Mouse (Mus musculus) retina, postnatal 1 day (tissue): ENCODE data around the gene Scaf8.
A peak's percentile ranks its signal among the peaks of the same experiment; 100 is the strongest.

Source experiments
- DNase-seq: peaks from one replicate; pipeline ENCODE4 v3.0.0-alpha.2; 2012

The Scaf8 gene

DNA sequence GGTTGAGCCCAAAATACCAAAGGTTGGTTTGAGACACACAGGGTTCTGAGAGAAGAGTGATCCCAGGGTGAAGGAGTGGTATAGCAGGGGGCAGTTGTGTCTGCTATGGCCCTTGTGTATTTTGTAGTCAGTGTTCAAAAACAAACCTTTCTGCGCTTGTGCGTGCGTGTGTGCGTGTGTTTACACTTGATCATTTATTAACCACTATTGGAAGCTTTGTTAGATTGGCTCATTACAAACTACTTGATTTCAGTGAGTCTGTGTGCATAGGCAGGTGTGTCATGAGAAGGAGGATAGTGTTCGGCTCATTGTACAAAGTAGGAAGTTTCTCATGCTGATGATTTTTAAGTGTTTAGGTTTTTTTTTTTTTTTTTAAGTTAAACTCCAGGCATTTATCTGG, 95.4 kb downstream of the Scaf8 start:
- DNase-seq, result no peak

DNA sequence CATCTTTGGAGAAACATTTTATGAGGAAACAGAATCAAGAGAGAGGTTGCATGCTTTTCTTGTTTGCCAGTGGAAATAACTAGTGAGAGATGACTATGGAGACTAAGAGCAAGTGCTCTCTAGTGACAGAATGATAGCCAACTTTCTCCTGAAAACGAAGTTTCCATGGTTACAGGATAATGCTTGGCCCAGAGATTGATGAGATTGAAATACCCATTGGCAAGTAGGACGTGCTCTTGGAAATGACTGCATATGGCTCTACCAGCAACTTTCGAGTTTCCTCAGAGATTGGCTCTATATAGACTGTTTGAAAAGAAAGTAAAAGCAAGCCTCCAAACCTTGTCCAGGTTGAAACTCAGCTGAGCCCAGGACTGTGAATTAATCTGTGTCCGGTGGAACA, 97.3 kb downstream of the Scaf8 start:
- DNase-seq, result no peak

DNA sequence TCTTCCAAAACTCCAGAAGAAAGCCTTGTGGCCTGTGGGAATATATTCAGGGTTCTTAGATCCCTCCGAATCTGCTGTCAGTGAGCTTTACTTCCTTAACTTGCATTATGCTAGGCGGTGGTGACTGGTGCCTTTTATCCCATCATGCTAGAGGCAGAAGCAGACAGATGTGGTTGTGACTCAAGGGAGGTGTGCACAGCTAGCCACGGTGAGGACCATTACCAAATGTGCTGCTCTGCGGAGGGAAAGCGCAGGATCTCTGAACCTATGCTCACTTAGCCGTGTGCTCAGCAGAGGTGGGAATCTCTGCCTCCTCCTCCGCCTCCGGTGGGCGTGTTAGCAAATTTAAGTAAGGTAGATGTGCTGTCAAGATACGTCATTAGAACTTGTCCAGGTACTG, 98.1 kb downstream of the Scaf8 start:
- no peak for DNase-seq

DNA sequence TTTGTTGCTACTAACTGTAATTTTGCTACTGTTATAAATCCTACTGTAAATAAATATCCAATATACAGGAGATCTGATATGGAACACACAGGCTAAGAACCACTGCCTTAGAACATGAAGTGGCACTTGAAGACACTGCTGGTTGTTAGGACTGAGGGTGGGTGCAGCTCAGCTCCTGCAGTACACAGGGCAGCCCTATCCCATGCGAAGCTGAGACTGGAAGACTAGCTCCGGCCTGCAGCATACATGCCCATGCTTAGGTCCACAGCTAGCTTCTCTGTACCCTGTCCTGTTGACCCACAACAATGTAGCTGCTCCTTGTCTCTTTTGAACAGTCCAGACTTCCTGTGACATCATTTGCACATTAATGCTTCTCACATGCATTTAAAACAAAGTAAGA, 100.1 kb downstream of the Scaf8 start:
- no peak for DNase-seq

DNA sequence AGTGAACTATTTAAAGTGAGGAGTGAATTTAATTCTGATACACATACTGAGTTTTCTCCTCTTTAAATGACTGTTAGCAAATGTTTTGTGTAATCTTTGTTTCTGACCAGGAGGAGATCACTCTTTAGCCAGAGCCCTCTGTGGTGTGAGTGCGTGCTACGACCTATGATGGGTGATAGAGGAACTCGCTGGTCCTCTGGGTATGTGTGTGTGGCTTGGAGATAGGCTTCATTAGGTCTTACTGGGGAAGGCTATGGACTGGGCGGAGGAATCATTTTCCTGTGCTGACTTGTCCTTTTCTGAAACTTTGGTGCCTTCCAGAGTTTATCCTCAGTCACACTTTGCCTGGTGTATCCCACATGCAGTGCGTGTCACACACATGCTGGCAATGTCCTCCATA, 102.3 kb downstream of the Scaf8 start:
- DNase-seq, result no peak

DNA sequence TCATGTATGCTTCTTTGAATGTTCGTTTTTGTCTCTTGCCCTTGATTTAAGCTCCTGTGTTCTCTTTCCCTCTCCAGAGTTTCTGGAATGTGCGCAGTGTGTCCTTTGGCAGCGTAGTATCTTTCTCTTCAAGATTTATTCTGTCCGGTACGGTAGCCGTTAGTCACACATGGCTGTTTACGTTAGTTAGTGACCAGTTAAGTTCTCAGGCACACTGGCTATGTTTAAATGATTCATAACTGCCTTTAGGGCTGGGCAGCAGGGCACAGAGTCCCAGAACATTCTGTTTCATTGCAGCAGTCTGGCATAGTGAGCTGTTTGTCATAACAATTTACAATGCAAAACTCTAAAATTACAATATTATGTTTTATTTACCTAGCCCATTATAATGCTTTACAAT, 103.6 kb downstream of the Scaf8 start:
- DNase-seq, result no peak

DNA sequence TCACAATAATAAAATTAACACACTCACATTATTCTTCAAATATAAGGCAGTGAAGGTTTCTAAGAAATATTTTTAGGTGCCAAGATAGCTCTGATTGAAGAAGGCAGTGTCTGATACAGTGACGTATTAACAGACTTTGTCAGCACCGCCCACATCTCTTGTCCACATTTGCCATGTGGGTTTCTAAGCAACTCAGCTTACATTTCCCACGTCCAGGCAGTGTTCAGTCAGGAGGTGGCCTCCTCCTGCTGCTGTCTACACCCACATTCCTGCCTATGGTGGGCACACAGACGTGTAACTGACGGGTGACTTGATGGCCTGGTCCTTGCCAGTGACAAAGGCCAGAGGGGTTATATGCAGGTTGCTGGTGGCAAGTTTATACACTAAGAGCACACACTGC, 104.1 kb downstream of the Scaf8 start:
- DNase-seq, result peak; percentile 44

DNA sequence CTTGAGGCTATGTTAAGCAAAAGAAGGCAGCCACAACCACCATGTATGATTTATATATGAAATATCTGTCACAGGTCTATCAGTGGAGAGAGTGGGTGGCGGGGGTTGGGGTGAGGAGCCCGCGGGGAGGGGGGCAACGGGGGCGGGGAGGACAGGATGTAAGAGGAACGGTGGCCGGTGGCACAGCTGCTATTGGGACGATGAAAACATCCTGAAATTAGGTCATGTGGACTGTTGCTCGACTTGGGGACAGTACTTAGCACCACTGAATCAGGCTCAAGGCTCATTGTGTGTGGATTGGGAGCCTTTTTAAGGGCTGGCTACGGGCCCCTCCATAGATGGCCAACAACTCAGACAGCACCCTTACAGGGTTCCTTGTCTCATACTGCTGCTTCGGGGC, 105.4 kb downstream of the Scaf8 start:
- DNase-seq, result peak; percentile 64

DNA sequence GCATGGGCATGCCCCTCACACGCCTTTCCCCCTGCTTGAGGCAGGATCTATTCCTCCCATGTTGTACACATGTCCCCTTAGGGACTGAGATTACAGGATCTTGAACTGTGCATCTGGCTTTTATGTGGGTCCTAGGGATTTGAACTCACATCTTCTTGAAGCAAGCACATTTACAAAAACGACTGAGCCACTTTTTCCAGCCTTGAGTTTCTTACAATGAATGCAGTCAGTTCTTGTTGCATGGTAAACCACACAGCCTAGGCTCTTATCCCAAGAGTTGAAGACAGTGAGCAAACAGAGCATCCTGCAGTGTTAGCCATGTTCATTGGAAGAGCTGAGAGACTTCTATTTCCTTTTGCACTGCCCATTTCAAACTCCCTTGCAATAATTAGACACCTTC, 108.3 kb downstream of the Scaf8 start:
- no peak for DNase-seq

DNA sequence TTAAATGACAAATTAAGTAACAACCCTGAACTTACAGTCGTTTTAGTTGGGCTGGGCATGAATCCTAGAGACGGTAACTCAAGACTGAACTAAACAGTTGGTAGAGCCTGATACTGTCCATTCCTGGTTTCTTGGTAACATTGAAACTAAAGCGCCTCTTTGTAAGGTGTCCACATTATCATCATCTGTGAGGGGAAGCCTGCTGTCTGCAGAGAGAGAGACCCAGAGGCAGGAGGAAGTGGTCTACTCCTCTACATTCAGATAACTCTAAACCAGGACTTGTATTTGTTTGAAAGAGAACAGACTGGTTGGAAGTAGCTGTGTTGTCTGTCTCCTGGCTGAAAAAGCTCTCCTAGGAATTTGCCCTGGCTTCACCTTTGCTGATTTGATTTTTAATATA, 108.9 kb downstream of the Scaf8 start:
- no peak for DNase-seq

DNA sequence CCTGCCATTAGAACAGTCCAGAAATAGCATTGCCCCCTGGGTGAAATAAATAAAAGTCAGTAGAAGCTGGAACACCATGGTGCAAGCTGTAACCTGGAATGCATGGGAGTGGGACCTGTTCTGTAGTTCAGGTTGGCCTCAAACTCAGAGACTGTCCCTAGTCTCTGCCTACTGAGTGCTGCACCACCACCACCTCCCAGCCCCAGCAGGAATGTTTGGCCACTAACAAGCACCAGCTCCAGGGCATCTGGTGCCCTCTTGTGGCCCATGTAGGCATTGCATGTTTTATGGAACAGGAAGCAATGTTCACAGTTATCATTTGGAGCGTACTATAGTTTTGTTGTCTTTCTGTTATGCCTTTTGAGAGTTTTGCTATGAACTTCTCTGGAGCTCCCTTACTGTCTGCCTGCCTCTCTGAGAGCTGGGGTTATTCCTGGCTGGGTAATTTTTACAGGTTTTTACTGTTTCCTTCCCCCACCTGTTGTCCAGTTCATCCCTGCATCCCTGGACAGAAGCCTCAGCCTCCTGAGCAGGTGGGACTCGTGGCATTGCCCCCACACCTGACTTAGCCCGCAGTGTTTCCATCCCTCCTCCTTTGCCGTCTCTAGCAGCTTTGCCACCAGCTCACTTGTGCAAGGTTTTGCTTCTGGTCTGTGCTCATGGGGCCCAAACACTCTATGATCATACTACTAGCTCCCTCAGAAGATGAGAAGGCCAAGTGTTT, 109.8 kb downstream of the Scaf8 start:
- peak; percentile 85 for DNase-seq

DNA sequence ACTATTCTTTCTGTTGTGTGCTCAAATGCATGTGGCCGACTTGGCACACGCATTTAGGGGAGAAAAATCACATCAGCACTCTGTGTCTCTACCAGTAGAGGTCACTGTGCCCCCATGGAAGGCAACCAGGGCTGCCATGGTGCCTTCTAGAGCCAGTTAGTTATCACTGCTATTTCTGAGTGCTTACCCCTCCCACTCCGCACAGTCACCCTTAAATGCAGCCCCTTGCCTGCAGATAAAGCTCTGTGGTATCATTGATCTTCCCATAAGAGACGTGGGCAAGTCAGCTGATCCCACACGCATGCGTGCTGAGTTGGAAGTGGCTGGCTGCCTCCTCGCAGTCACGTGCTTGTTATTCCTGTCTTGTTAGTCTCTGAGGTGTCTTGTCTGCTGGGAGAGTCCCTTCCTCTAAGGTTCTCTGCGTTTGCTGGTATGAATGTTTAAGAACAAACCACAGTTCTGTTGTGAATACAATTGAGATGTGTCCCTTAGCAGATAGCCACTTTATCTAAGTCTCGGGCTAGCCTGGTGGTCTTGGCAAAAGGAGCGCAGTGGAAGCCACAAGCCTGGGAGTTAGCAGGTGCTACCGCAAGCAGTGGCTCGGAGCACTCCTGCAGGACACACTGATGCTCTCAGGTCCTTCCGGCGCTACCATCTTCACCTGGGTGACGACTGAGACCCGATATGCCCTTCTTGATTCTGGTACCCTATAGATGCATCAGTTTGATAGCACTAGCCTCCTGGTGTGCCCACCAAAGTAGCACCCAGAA, 115.6 kb downstream of the Scaf8 start:
- DNase-seq, result peak; percentile 69

DNA sequence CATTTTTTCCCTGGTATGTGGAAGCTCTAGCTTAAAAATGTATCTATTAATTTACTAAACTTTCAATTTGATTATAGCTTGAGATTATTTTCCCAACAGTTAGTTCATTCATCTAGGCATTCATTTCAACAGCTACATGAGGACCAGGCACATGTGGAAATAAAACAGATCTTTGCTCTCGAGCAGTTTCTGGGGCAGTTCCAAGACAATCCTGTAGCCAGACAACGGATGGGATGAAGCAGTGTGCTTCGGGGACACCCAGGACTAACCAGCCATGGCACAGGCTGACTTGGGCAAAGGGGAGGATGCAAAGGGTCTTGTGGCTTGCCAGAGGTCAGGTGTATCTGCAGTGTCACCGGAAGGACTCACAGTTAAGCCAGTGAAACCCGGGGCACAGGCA, 117.9 kb downstream of the Scaf8 start:
- no peak for DNase-seq

DNA sequence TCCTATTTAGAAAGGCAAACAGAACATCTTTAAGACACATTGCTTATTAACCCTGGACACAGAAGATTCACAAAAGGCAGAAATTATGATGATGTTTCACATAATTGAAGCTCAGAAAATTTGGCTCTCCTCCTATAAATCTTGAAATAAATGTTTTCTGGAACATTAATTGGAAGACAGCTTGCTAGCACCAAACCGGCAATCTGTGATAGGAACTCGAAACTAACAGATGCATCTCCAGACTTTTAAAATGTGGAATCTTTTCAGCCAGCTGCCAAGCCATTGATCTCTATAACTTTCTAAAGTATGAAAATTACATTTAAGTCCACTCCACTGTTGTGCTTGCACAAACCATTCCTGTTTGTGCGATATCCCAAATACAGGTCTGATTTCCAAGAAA, 128.9 kb downstream of the Scaf8 start:
- DNase-seq, result no peak

DNA sequence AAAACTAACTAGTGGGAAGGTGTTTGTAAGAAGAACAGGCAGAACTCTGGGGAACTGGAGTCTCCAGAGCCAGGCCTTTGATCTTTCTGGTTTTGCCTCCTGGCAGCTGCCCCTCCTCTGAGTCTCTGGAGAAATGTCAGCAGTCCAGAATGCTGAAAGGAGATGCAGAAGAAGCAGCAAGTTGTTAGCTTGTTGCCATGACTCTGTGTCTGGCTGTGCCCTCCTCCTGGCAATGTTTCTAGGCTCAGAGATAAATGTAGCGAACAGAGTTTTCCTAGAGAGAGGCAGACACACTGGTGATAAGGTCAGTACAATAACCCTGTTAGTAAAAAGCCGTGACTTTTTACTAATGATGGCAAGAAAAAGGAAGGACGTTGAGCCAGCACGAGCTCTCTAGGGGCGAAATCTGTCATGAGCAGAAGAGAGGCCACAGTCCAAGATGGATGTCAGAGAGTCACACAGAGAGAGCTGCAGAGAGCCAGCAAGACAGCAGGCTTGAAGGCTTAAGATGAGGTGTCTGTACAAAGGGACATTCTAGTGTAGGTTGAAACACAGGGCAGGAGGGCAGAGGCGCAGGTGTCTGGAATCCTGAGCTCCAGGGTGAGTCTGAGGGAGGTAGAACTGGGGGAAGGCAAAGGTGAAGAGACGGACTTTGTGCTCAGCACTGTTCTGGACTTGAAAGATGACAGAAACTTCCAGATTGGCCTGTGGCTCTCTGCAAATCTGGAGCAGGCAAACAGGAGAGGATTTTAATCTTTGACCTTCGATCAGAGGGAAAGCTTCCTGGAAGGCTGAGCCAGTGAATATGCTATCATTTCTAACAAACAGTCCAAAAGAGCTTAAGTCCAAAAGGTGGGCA, 130.3 kb downstream of the Scaf8 start:
- DNase-seq, result no peak

DNA sequence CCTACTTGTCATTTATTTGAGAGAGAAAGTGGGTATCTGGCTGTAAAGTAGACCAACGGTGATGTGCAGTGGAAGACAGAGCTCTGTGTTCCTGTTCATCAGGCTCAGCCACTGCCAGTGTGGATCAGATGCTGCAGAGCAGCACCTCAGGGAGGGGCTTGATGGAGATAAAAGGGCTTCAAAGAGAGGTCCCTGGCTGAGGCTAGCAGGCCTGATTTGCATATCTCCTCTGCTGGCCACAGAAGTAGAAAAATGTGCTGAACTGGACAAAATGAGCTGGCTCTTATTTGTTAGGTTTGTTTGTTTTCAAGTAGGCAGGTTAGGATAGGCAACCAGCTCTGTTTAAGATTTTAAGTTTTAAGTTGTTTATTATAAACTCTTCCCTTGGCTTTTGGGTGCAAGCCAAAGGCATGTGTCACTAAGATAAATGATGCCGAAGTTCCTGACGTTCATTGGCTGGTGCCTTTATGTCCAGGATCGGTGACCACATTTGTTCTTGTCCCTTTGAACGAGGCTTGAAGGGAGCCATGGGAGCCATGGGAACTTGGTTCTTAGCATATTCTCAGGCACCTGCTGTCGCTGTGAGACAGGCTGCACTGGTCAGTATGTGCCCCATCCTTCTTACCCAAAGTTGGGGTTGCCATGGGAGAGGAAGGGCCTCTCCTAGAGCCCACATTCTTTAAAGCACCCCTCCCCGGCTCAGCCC, 132.0 kb downstream of the Scaf8 start:
- DNase-seq, result no peak
